In genomic region chr3:143674446-143674845, GRCm38 (mm10) we compare ENCODE assay signal across 17 mouse cellular contexts.
A peak's percentile ranks its signal among the peaks of the same experiment; 100 is the strongest.
DNase-seq lines count a peak whose midpoint lies in the region; ATAC-seq and TF ChIP-seq lines count a peak whose summit lies in the region.
"Had no signal": no experiment of that assay in that cellular context is flagged by ENCODE, and none has a peak within 500 bp of the region (broad histone marks: within the 10 kb centered on the region; RNA-seq: fewer than 3 reads in every experiment).

No protein-coding gene starts in this region.

- H3K79me2 ChIP-seq in myocyte (ENCODE audit: control insufficient read depth, insufficient read depth): no peaks in the 10 kb centered on the region

- no peak for TF ChIP-seq POLR2A in lung, adult 2 months (IDR thresholded peaks at IDR 0.05; ENCODE audit: borderline replicate concordance, extremely low read depth, low read depth, low read length)
- no peak for TF ChIP-seq POLR2A in myocyte (IDR thresholded peaks at IDR 0.05; ENCODE audit: insufficient read length, low read depth)

- peak; percentile 4 for DNase-seq in lung, postnatal 36 days
- DNase-seq in lung, adult 2 months: no peak
- DNase-seq in left cerebral cortex, adult 2 months (ENCODE audit: extremely low spot score in 1 of 2, low spot score in 2 of 2): no peak
- no peak for DNase-seq in adrenal gland, postnatal 4 days (ENCODE audit: low spot score in 2 of 2)
- no peak for DNase-seq in urinary bladder, postnatal 4 days (ENCODE audit: low spot score in 2 of 2)
- DNase-seq: adrenal gland, adult 2 months; cerebellum, adult 2 months; kidney, adult 8-10 months; kidney, postnatal 14 days had no signal

- intact Hi-C loops in left cerebral cortex, adult 2 months (cut with DNase I): no loop called here

- peak overlapping the region; percentile 4 for H3K4me2 ChIP-seq in myocyte (ENCODE audit: low read depth)
- H3K4me2 ChIP-seq: embryonic facial prominence, embryonic 15.5 days; hindbrain, embryonic 13.5 days; neural tube, embryonic 12.5 days had no signal

- WGBS in lung, adult 2 months: 75% methylated on average over 7 of the region's 7 CpGs

- TF ChIP-seq CTCF in lung, adult 2 months (IDR thresholded peaks at IDR 0.05; ENCODE audit: insufficient read depth, low read length): no peak
- no peak for TF ChIP-seq CTCF in left cerebral cortex, adult 2 months (IDR thresholded peaks at IDR 0.05)

- no peak overlapping the region for H3K4me3 ChIP-seq in lung, adult 2 months (replicated peaks; ENCODE audit: extremely low read depth, low read depth, low read length)
- H3K4me3 ChIP-seq in myocyte: no peak overlapping the region
- no peak overlapping the region for H3K4me3 ChIP-seq in left cerebral cortex, adult 2 months
- H3K4me3 ChIP-seq: embryonic facial prominence, embryonic 15.5 days; hindbrain, embryonic 13.5 days; neural tube, embryonic 12.5 days had no signal

- no peaks in the 10 kb centered on the region for H3K36me3 ChIP-seq in myocyte (ENCODE audit: control insufficient read depth, insufficient read depth)
- H3K36me3 ChIP-seq: embryonic facial prominence, embryonic 15.5 days; hindbrain, embryonic 13.5 days; neural tube, embryonic 12.5 days had no signal

- H3K27ac ChIP-seq in left cerebral cortex, adult 2 months: no peak overlapping the region
- H3K27ac ChIP-seq: embryonic facial prominence, embryonic 15.5 days; hindbrain, embryonic 13.5 days; neural tube, embryonic 12.5 days had no signal

- ATAC-seq in hematopoietic stem cell, adult 5-6 weeks (replicated peaks in 1 of 2; ENCODE audit: insufficient read depth in 1 of 2, low FRiP score in 2 of 2, low TSS enrichment in 1 of 2, low read depth in 1 of 2, poor library complexity in 2 of 2, severe bottlenecking in 2 of 2): peak; percentile 42 to 56; a peak in 3 of 4 replicates
- ATAC-seq: forebrain, embryonic 14.5 days; inflammation-experienced regulatory T-cells, adult 6 months; lung, postnatal 0 days had no signal

- H3K27me3 ChIP-seq in myocyte (ENCODE audit: control insufficient read depth, insufficient read depth, insufficient read length): no peaks in the 10 kb centered on the region
- H3K27me3 ChIP-seq: embryonic facial prominence, embryonic 15.5 days; hindbrain, embryonic 13.5 days; neural tube, embryonic 12.5 days had no signal

- no peak overlapping the region for H3ac ChIP-seq in myocyte (ENCODE audit: control insufficient read depth, insufficient read length)

- H3K4me1 ChIP-seq in lung, adult 2 months (ENCODE audit: control insufficient read depth, insufficient read depth, low read length): no peaks in the 10 kb centered on the region
- H3K4me1 ChIP-seq: embryonic facial prominence, embryonic 15.5 days; hindbrain, embryonic 13.5 days; neural tube, embryonic 12.5 days had no signal

TF ChIP-seq in myocyte, 11 proteins besides CTCF, POLR2A, EP300 and RAD21:
- TF ChIP-seq USF1 (IDR thresholded peaks at IDR 0.05; ENCODE audit: low read depth) (no peak), E2F4 (IDR thresholded peaks at IDR 0.05; ENCODE audit: insufficient read depth) (no peak), REST (IDR thresholded peaks at IDR 0.05; ENCODE audit: insufficient read depth, insufficient read length) (no peak), TCF3 (IDR thresholded peaks at IDR 0.05; ENCODE audit: insufficient read length, low read depth) (no peak), SRF (IDR thresholded peaks at IDR 0.05; ENCODE audit: control insufficient read depth, insufficient read length, low read depth) (no peak), CEBPB (IDR thresholded peaks at IDR 0.05; ENCODE audit: insufficient read depth, poor library complexity, severe bottlenecking) (no peak), MAX (IDR thresholded peaks at IDR 0.05; ENCODE audit: low read depth) (no peak), MYOG (IDR thresholded peaks at IDR 0.05; ENCODE audit: control insufficient read depth in 1 of 3, insufficient read depth in 1 of 3, insufficient read length in 2 of 3, low read depth in 2 of 3) (no peak), MYOD1 (IDR thresholded peaks at IDR 0.05; ENCODE audit: control insufficient read depth in 1 of 3, insufficient read length in 2 of 3, low read depth in 2 of 3) (no peak), POLR2AphosphoS2 (IDR thresholded peaks at IDR 0.05; ENCODE audit: insufficient read length, low read depth) (no peak), TCF12 (IDR thresholded peaks at IDR 0.05; ENCODE audit: insufficient read depth, poor library complexity, severe bottlenecking) (no peak)
TF ChIP-seq in myocyte: peak in this region for 0.
